Mouse (Mus musculus) neural tube, embryonic 14.5 days (tissue): ENCODE measurements around the gene Msh2. TPM values are rescaled to one million over a fixed set of nuclear protein-coding genes. Genes with fewer than 3 reads are reported as not detected.

Source experiments
- ATAC-seq: fragments of 200-750 bp; cut with Nextera tagmentation; 2 replicates; pipeline ENCODE4 v1.8.0; 2017; ENCODE audit warnings: low read depth, mild to moderate bottlenecking, moderate TSS enrichment, moderate library complexity
- H3K27ac ChIP-seq: fragments of 300-500 bp; sonication (generic); 2 replicates; pipeline ENCODE4 v1.5.1; 2014; ENCODE audit warnings: low read depth, mild to moderate bottlenecking, control low read depth, low read length, moderate library complexity, mixed read lengths
- H3K27me3 ChIP-seq: fragments of 300-500 bp; sonication (generic); 2 replicates; pipeline ENCODE4 v1.6.1; 2014; ENCODE audit warnings: low read length; ENCODE audit not compliant: control insufficient read depth, insufficient read depth
- H3K36me3 ChIP-seq: fragments of 300-500 bp; sonication (generic); 2 replicates; pipeline ENCODE4 v1.6.1; 2014; ENCODE audit warnings: low read length, mixed read lengths; ENCODE audit not compliant: control insufficient read depth, insufficient read depth
- H3K4me1 ChIP-seq: fragments of 300-500 bp; sonication (generic); 2 replicates; pipeline ENCODE4 v1.6.1; 2014; ENCODE audit warnings: low read length; ENCODE audit not compliant: control insufficient read depth, insufficient read depth
- H3K4me2 ChIP-seq: fragments of 300-500 bp; sonication (generic); 2 replicates; pipeline ENCODE4 v1.6.1; 2014; ENCODE audit warnings: mild to moderate bottlenecking, low read depth, low read length, control low read depth
- H3K4me3 ChIP-seq: fragments of 300-500 bp; sonication (generic); 2 replicates; pipeline ENCODE4 v1.5.1; 2014; ENCODE audit warnings: low read depth, low read length, control low read depth, mixed read lengths
- H3K9ac ChIP-seq: fragments of 300-500 bp; sonication (generic); replicated peaks from 2 replicates; pipeline ENCODE4 v1.6.1; 2014; ENCODE audit warnings: low read depth, mild to moderate bottlenecking, control low read depth, low read length, mixed read lengths
- H3K9me3 ChIP-seq: fragments of 300-500 bp; sonication (generic); 2 replicates; pipeline ENCODE4 v1.6.1; 2016; ENCODE audit warnings: low read length; ENCODE audit not compliant: control insufficient read depth
- WGBS: fragments of 180-500 bp; shearing (Covaris S2); extraction: QIAGEN DNeasy Blood & Tissue Kit; methylation state at CpG from one replicate; pipeline ENCODE4 v1.1.7; 2014; 5-methylcytosine and 5-hydroxymethylcytosine counted together
- polyA plus RNA-seq: library from polyadenylated mRNA; unstranded; fragments of >200 nt; fragmentation: Nextera tagmentation; extraction: Ambion mirVana; gene quantifications from 2 replicates; pipeline ENCODE4 v1.2.1, GENCODE M21; 2014

Gene Msh2
- polyA plus RNA-seq, 1 experiment from 2014 or later = 37.8 TPM

DNA sequence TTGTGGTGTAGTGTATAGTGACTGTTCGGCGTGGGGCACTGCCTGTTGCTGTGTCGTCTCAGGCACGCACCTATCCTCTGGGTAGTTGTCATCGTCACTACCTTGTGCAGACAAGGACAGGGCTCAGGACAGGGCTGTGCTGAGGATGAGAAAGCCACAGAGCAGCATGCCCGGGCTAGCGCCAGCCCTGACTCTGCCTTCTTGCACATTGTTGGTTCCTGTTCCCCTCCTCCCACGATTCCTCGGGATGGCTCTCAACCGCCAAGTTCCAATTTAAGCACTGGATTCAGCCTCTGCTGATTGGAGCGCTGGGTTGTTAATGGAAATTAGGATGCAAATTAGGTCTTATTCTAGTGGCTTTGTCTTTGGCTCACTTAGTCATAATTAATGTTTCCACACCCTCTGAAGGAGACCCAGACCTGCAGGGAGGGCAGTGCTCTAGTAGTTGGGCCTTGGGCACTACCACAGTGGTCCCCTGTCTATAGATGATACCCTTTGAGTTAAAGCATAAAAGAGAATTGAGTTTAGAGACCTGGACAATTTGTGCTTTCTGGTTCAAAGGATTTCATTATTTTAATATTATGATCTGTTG is 23.8 kb downstream of the Msh2 start:
- Histone ChIP-seq H3K9ac (no peak overlapping the region), H3K27me3 (no peaks in the 10 kb centered on the region), H3K4me1 (no peaks in the 10 kb centered on the region), H3K27ac (no peak overlapping the region), H3K4me3 (no peak overlapping the region), H3K4me2 (no peak overlapping the region), H3K36me3 (peaks cover 5% of the 10 kb centered on the region; the same call in 1 of the 2 replicates), H3K9me3 (no peaks in the 10 kb centered on the region)
- ATAC-seq = no peak
- WGBS = 82% methylated on average over 11 of the region's 11 CpGs

DNA sequence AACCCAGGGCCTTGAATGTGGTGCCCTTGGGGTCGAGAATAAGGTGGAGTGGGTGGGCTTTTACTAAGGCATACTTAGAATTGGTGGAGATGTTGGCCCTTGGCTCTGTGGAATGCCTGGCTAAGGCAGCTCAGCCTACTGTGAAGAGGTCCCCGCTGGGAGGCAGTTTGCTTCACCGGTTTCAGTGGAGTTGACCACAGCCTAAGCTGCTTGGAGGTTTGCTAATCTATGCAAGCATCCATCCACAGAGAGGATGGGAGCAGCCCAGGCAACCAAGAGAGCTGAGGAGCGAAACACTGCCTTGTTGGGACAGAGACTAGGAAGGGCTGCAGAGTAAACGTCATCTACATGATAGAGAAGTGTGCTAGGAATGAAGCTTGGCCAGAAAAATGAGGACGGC is 24.7 kb downstream of the Msh2 start:
- Histone ChIP-seq H3K4me1 (no peaks in the 10 kb centered on the region), H3K27ac (no peak overlapping the region), H3K27me3 (no peaks in the 10 kb centered on the region), H3K4me2 (no peak overlapping the region), H3K9ac (no peak overlapping the region), H3K9me3 (no peaks in the 10 kb centered on the region), H3K36me3 (peaks cover 5% of the 10 kb centered on the region; the same call in 1 of the 2 replicates), H3K4me3 (no peak overlapping the region)
- ATAC-seq = no peak
- WGBS = 93% methylated on average over 6 of the region's 6 CpGs

DNA sequence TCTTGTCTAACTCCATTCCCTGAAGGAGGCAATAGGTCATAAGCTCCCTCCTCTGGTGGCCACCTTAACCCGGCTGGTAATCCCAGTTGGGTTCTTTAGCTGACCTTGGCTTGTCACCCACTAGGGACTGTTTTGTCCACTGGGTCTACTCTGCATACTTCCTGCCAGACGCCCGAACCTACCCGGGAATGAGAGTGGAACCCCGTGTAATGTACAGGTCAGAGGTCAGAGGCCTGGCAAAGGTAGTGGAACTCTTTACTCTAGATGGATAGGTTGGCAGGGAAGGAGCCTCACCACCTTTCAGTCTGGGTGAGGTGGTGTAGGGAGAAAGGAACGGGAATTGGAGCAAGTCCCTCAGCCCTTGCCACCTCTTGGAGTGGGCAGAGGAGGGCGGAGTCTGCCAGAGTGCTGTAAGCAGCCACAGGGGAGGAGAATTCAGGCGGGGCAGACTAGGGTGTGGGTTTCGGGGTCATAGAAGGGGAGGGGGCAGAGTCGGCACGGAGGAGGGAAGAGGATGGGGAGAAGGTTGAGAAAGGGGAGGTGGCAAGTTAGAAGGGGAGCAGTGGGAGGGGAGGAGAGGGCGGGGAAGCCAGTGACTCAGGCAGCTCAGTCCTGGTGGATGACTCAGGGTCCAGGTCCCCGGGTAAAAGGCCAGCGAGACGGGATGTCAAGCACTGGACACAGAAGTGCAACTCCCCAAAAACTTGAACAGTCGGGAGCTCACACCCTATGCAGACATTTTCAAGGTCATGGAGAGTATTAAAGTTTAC is 27.1 kb downstream of the Msh2 start:
- H3K27me3 ChIP-seq = no peaks in the 10 kb centered on the region
- WGBS = 82% methylated on average over 16 of the region's 16 CpGs
- no peaks in the 10 kb centered on the region for H3K9me3 ChIP-seq
- H3K4me2 ChIP-seq = no peak overlapping the region
- no peaks in the 10 kb centered on the region for H3K4me1 ChIP-seq
- no peak overlapping the region for H3K4me3 ChIP-seq
- no peak for ATAC-seq
- no peak overlapping the region for H3K27ac ChIP-seq
- H3K36me3 ChIP-seq = no peaks in the 10 kb centered on the region
- H3K9ac ChIP-seq = no peak overlapping the region

DNA sequence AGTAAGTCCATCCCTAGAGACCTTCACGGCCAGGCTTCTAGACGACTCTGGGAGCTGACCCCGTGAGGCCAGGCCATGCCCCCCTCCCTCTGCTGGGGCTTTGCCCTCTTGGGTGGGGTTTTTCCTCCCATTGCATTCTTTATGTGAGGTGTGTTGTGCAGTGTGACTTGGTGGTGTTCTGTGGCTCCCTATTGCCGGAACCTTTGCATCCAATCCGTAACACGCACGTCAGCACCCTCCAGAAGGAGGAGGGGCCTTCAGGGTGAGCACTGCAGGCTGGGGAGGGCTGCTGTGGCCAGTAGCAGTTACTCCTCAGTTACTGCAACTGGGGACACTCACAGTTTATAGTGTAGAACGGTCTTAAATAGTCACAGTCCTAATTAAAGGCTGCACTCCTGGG is 28.0 kb downstream of the Msh2 start:
- H3K27ac ChIP-seq = no peak overlapping the region
- no peak overlapping the region for H3K4me2 ChIP-seq
- WGBS = 81% methylated on average over 8 of the region's 8 CpGs
- no peak overlapping the region for H3K9ac ChIP-seq
- no peak overlapping the region for H3K4me3 ChIP-seq
- no peaks in the 10 kb centered on the region for H3K27me3 ChIP-seq
- ATAC-seq = no peak
- H3K4me1 ChIP-seq = peaks cover 4% of the 10 kb centered on the region; the same call in 1 of the 2 replicates
- H3K9me3 ChIP-seq = no peaks in the 10 kb centered on the region
- H3K36me3 ChIP-seq = no peaks in the 10 kb centered on the region

DNA sequence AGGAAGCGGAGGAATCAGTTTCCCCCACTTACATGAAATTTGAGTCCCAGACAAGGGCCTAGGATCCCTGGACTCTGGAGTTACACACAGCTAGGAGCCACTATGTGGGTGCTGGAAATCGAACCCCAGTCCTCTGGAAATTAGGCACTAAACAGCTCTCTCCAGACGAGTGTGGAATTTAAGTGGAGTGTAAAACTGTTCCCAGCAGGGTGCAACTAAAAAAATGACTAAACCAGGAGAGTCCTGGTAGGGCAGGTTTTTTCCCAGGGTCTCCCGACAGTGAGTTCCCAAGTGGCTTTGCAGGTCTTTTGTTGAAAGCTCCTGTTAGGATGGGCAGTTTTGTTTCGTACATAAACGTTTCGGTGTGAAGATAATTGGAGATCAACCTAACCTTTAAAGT is 52.6 kb downstream of the Msh2 start:
- ATAC-seq = no peak
- Histone ChIP-seq H3K9me3 (no peaks in the 10 kb centered on the region), H3K4me2 (no peak overlapping the region), H3K9ac (no peak overlapping the region), H3K4me1 (no peaks in the 10 kb centered on the region), H3K4me3 (no peak overlapping the region), H3K27ac (no peak overlapping the region), H3K27me3 (no peaks in the 10 kb centered on the region), H3K36me3 (peaks cover 18% of the 10 kb centered on the region)
- WGBS = 84% methylated on average over 7 of the region's 7 CpGs

DNA sequence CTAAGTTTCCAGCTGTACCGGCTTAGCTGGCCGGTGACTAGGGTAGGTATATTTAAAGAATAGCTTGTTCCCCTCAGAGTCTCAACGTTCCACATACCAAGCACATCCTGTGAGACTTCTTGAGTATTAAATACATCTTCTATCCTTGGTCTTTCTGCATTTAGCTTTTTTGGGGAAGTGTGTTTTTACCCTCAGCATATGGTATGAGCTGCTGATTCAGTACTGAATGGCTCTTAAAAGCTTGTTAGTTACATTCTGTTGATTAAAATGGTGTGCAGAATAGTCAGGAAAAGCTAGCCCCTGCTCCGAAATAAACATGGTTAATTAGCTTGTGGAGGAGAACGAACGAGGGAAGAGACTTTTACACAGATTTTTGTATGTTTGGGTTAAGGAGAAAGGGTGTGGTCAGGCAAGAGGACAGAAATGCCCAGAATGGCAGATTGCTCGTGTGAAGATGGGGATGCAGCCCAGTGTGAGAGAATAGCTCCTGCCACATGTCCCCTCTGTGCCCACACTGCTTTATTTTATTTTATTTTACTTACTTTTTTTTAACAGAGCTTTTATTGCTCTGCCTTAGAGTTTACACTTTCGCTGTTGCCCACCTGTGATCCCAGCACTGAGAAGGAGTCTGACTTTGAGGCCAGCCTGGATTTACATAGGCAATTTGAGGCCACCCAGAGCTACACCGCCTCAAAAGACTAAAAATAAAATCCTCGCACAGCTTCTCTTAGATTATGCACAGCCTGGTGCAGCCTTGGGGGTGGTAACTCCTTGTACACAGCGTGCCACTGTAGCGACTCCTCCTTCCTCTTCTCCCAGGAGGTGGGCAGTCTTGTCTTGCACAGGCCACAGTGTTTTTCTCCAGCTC is 54.6 kb downstream of the Msh2 start:
- Histone ChIP-seq H3K27ac (no peak overlapping the region), H3K27me3 (no peaks in the 10 kb centered on the region), H3K4me2 (no peak overlapping the region), H3K9ac (no peak overlapping the region), H3K4me1 (no peaks in the 10 kb centered on the region), H3K36me3 (peaks cover 18% of the 10 kb centered on the region), H3K4me3 (no peak overlapping the region), H3K9me3 (no peaks in the 10 kb centered on the region)
- no peak for ATAC-seq
- 95% methylated on average over 12 of the region's 12 CpGs for WGBS

DNA sequence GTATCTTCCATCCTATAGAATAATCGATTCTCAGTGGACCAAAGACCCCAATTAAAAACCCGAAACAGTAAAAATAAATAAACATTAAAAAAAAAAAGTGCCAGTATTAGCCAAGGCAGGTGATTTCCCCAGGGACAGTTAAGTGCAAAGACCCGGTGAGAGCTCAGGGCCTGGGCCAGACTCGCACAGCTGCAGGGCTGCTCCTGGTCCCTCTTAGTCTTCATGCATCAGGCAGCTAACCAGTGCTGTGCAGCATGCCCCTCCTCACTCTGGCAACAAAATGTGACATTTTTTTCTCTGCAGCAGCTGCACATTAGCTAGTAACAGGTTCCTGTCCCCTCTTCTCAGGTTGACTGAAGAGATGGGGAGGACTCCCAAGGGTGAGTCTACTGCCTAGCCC is 59.8 kb downstream of the Msh2 start:
- no peaks in the 10 kb centered on the region for H3K4me1 ChIP-seq
- no peaks in the 10 kb centered on the region for H3K9me3 ChIP-seq
- H3K4me3 ChIP-seq = no peak overlapping the region
- ATAC-seq = no peak
- H3K27ac ChIP-seq = no peak overlapping the region
- H3K27me3 ChIP-seq = no peaks in the 10 kb centered on the region
- no peak overlapping the region for H3K4me2 ChIP-seq
- H3K9ac ChIP-seq = no peak overlapping the region
- WGBS = 80% methylated on average over 4 of the region's 4 CpGs
- no peaks in the 10 kb centered on the region for H3K36me3 ChIP-seq

DNA sequence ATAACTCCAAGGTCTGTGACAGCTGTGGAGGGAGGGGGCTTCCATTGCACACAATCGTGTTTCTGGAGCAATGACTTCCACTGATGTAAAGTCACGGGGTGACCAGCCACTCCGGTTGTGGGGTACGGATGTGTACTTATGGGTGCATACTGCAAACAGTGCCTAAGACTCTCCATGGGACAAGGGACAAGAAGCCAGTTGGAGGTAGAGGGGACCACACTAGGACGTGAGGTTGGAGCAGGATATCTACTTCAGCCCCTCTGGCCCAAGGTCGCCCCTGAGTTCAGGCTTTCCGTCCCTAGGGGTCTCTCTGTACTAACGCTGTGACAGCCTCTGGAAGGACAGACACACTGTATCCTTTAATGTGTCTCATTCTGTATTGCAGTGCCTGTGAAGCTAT is 62.3 kb downstream of the Msh2 start:
- Histone ChIP-seq H3K4me1 (no peaks in the 10 kb centered on the region), H3K36me3 (no peaks in the 10 kb centered on the region), H3K4me3 (no peak overlapping the region), H3K9ac (no peak overlapping the region), H3K9me3 (no peaks in the 10 kb centered on the region), H3K27ac (no peak overlapping the region), H3K27me3 (no peaks in the 10 kb centered on the region), H3K4me2 (no peak overlapping the region)
- ATAC-seq = no peak
- WGBS = 89% methylated on average over 8 of the region's 8 CpGs

DNA sequence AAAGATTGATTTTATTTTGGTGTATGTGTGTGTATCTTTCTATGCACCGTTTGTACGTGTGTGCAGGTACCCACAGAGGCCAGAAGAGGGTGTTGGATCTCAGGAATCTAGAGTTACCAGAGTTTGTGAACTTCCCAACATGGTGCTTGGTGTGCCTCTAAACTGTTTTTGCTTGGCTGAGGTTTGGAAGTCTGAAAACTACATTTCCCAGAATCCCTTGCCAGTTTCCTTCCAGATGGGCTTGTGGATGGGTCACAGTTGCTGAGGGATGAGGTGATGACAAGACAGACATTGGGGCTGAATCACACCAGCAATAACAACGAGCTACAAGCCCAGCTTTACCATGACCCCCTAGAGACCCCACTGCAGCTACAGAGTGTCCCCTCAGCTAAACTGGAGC is 65.0 kb downstream of the Msh2 start:
- Histone ChIP-seq H3K27ac (no peak overlapping the region), H3K4me1 (no peaks in the 10 kb centered on the region), H3K4me3 (no peak overlapping the region), H3K4me2 (no peak overlapping the region), H3K36me3 (no peaks in the 10 kb centered on the region), H3K27me3 (no peaks in the 10 kb centered on the region), H3K9me3 (no peaks in the 10 kb centered on the region), H3K9ac (no peak overlapping the region)
- WGBS = 77% methylated on average over 3 of the region's 3 CpGs
- no peak for ATAC-seq
